8 mouse cellular contexts compared by ENCODE assay signal in genomic region chr1:59763781-59764251, GRCm38 (mm10). TPM values are rescaled to one million over a fixed set of nuclear protein-coding genes. Genes with fewer than 3 reads are reported as not detected.
DNase-seq lines count a peak whose midpoint lies in the region; ATAC-seq and TF ChIP-seq lines count a peak whose summit lies in the region.

No protein-coding gene starts in this region.

- peak overlapping the region; percentile 75; the same call in 1 of the 2 replicates for H3K4me2 ChIP-seq in hindbrain, embryonic 16.5 days (ENCODE audit: low read length)
- peak overlapping the region; percentile 79 for H3K4me2 ChIP-seq in limb, embryonic 12.5 days
- H3K4me2 ChIP-seq in midbrain, embryonic 15.5 days: peak overlapping the region; percentile 76

- peak overlapping the region; percentile 83 for H3K9ac ChIP-seq in hindbrain, embryonic 16.5 days (ENCODE audit: low read depth, low read length)
- H3K9ac ChIP-seq in limb, embryonic 12.5 days (replicated peaks): peak overlapping the region; percentile 93
- peak overlapping the region; percentile 89 for H3K9ac ChIP-seq in midbrain, embryonic 15.5 days

- H3K4me1 ChIP-seq in cerebellum, adult 2 months (ENCODE audit: control insufficient read depth, insufficient read depth, low read length): peaks cover 3% of the 10 kb centered on the region; the same call in 1 of the 2 replicates
- peaks cover 15% of the 10 kb centered on the region for H3K4me1 ChIP-seq in hindbrain, embryonic 16.5 days (ENCODE audit: control insufficient read depth, insufficient read depth, low read depth, low read length)
- peaks cover 14% of the 10 kb centered on the region for H3K4me1 ChIP-seq in limb, embryonic 12.5 days (replicated peaks)
- H3K4me1 ChIP-seq in midbrain, embryonic 15.5 days: peaks cover 17% of the 10 kb centered on the region

- TF ChIP-seq CTCF in cerebellum, adult 2 months (IDR thresholded peaks at IDR 0.05; ENCODE audit: borderline replicate concordance, insufficient read depth, low read depth, low read length): no peak

- TF ChIP-seq POLR2A in cerebellum, adult 2 months (IDR thresholded peaks at IDR 0.05; ENCODE audit: borderline replicate concordance, insufficient read depth, low read length): no peak

- under 1% methylated on average over 55 of the region's 55 CpGs for WGBS in cerebellum, adult 2 months
- WGBS in hindbrain, embryonic 16.5 days: under 1% methylated on average over 45 of the region's 55 CpGs
- 1% methylated on average over 54 of the region's 55 CpGs for WGBS in limb, embryonic 12.5 days
- WGBS in midbrain, embryonic 15.5 days: under 1% methylated on average over 46 of the region's 55 CpGs

- DNase-seq in right cerebral cortex, adult 18-20 months: peak; percentile 26
- no peak for DNase-seq in right cerebral cortex, postnatal 25 days
- DNase-seq in cerebellum, adult 2 months: peak; percentile 58 to 72
- peak; percentile 45 to 46 for DNase-seq in frontal cortex, postnatal 36 days (ENCODE audit: low spot score in 2 of 2)
- peak; percentile 56 for DNase-seq in thymus, postnatal 0 days (ENCODE audit: low spot score)

- H3K36me3 ChIP-seq in hindbrain, embryonic 16.5 days (ENCODE audit: control insufficient read depth, insufficient read depth, low read length): no peaks in the 10 kb centered on the region
- H3K36me3 ChIP-seq in limb, embryonic 12.5 days: peaks cover 10% of the 10 kb centered on the region; the same call in 1 of the 2 replicates
- H3K36me3 ChIP-seq in midbrain, embryonic 15.5 days (replicated peaks): no peaks in the 10 kb centered on the region

- H3K4me3 ChIP-seq in cerebellum, adult 2 months (replicated peaks; ENCODE audit: insufficient read depth, low read depth, low read length): peak overlapping the region; percentile 97
- H3K4me3 ChIP-seq in hindbrain, embryonic 16.5 days (ENCODE audit: low read length): peak overlapping the region; percentile 64
- peak overlapping the region; percentile 97 for H3K4me3 ChIP-seq in limb, embryonic 12.5 days (replicated peaks)
- H3K4me3 ChIP-seq in midbrain, embryonic 15.5 days: peak overlapping the region; percentile 90

- H3K27ac ChIP-seq in cerebellum, adult 2 months (ENCODE audit: insufficient read depth, low read length): peak overlapping the region; percentile 81
- H3K27ac ChIP-seq in hindbrain, embryonic 16.5 days (ENCODE audit: low read depth, low read length): peak overlapping the region; percentile 97
- peak overlapping the region; percentile 99 for H3K27ac ChIP-seq in limb, embryonic 12.5 days
- H3K27ac ChIP-seq in midbrain, embryonic 15.5 days: peak overlapping the region; percentile 99

- ATAC-seq in hindbrain, embryonic 16.5 days: peak; percentile 69
- peak; percentile 53; the same call in 1 of the 2 replicates for ATAC-seq in limb, embryonic 12.5 days (ENCODE audit: insufficient number of reproducible peaks, insufficient read depth, low FRiP score, low TSS enrichment, low read depth)
- peak; percentile 65 for ATAC-seq in midbrain, embryonic 15.5 days (replicated peaks)

- H3K27me3 ChIP-seq in cerebellum, adult 2 months (ENCODE audit: control insufficient read depth, insufficient read depth, low read length): no peaks in the 10 kb centered on the region
- no peaks in the 10 kb centered on the region for H3K27me3 ChIP-seq in hindbrain, embryonic 16.5 days (replicated peaks; ENCODE audit: control insufficient read depth, insufficient read depth, low read length)
- no peaks in the 10 kb centered on the region for H3K27me3 ChIP-seq in limb, embryonic 12.5 days
- no peaks in the 10 kb centered on the region for H3K27me3 ChIP-seq in midbrain, embryonic 15.5 days (replicated peaks)

- H3K9me3 ChIP-seq in hindbrain, embryonic 16.5 days (ENCODE audit: control insufficient read depth, low read length): no peaks in the 10 kb centered on the region
- H3K9me3 ChIP-seq in limb, embryonic 12.5 days: no peaks in the 10 kb centered on the region
- H3K9me3 ChIP-seq in midbrain, embryonic 15.5 days: no peaks in the 10 kb centered on the region

RNA-seq across cellular contexts. Expression of gene Bmpr2, which starts 0.6 kb away (rescaled TPM):
- 22.1 and 23.7 TPM in 2 replicates for polyA plus RNA-seq in cerebellum, adult 2 months (2012; rRNA removed)
- 9.6 and 10.1 TPM in 2 replicates for polyA plus RNA-seq in hindbrain, embryonic 16.5 days (2015; fragmentation: Nextera tagmentation; extraction: Ambion mirVana)
- 10.2 and 11.0 TPM in 2 replicates for polyA plus RNA-seq in limb, embryonic 12.5 days (2016; fragmentation: Nextera tagmentation; extraction: Ambion mirVana)
- polyA plus RNA-seq in midbrain, embryonic 15.5 days (2015; fragmentation: Nextera tagmentation; extraction: Ambion mirVana): 9.6 and 9.8 TPM in 2 replicates
- 2.7 and 3.4 TPM in 2 replicates for polyA plus RNA-seq in thymus, postnatal 0 days (2015; fragmentation: Nextera tagmentation; extraction: Ambion mirVana)
